Mouse (Mus musculus) kidney, embryonic 16.5 days (tissue): Measurements from ENCODE around the gene Hoxb6. TPM values are rescaled to one million over a fixed set of nuclear protein-coding genes. Genes with fewer than 3 reads are reported as not detected.

ENCODE experiments used
- ATAC-seq: fragments of 200-750 bp; cut with Nextera tagmentation; 2 replicates; pipeline ENCODE4 v1.8.0; 2017; ENCODE audit warnings: moderate TSS enrichment; ENCODE audit not compliant: low FRiP score, low TSS enrichment
- H3K27ac ChIP-seq: fragments of 300-500 bp; sonication (generic); 2 replicates; pipeline ENCODE4 v1.5.1; 2014; ENCODE audit warnings: low read length
- H3K27me3 ChIP-seq: fragments of 300-500 bp; sonication (generic); 2 replicates; pipeline ENCODE4 v1.6.1; 2014; ENCODE audit warnings: low read length, control low read depth, mixed read lengths; ENCODE audit not compliant: insufficient read depth
- H3K36me3 ChIP-seq: fragments of 300-500 bp; sonication (generic); 2 replicates; pipeline ENCODE4 v1.6.1; 2014; ENCODE audit warnings: low read length, control low read depth, mixed read lengths; ENCODE audit not compliant: insufficient read depth
- H3K4me1 ChIP-seq: fragments of 300-500 bp; sonication (generic); 2 replicates; pipeline ENCODE4 v1.6.1; 2014; ENCODE audit warnings: low read length, control low read depth, mixed read lengths; ENCODE audit not compliant: insufficient read depth
- H3K4me2 ChIP-seq: fragments of 300-500 bp; sonication (generic); replicated peaks from 2 replicates; pipeline ENCODE4 v1.6.1; 2014; ENCODE audit warnings: low read depth, low read length
- H3K4me3 ChIP-seq: fragments of 300-500 bp; sonication (generic); 2 replicates; pipeline ENCODE4 v1.5.1; 2014; ENCODE audit warnings: mild to moderate bottlenecking, low read length
- H3K9ac ChIP-seq: fragments of 300-500 bp; sonication (generic); replicated peaks from 2 replicates; pipeline ENCODE4 v1.6.1; 2014; ENCODE audit warnings: low read length
- H3K9me3 ChIP-seq: fragments of 300-500 bp; sonication (generic); 2 replicates; pipeline ENCODE4 v1.6.1; 2016; ENCODE audit warnings: low read length, control low read depth
- WGBS: fragments of 180-500 bp; shearing (Covaris S2); extraction: QIAGEN DNeasy Blood & Tissue Kit; methylation state at CpG from one replicate; pipeline ENCODE4 v1.1.7; 2014; 5-methylcytosine and 5-hydroxymethylcytosine counted together
- polyA plus RNA-seq: library from polyadenylated mRNA; unstranded; fragments of >200 nt; fragmentation: Nextera tagmentation; extraction: Ambion mirVana; gene quantifications from 2 replicates; pipeline ENCODE4 v1.2.1, GENCODE M21; 2015

The Hoxb6 gene
- 50.3 and 55.7 TPM in 2 replicates for polyA plus RNA-seq

GRCm38 (mm10) chr11:96291681-96292564 lies at the start of gene Hoxb6:
TSS of gene Hoxb6 (plus strand) at chr11:96292476.
- H3K4me2 ChIP-seq = peak within 1 kb of the TSS; percentile 90
- H3K9ac ChIP-seq = peak within 1 kb of the TSS; percentile 98
- no peaks in the 10 kb centered on the region for H3K9me3 ChIP-seq
- H3K4me1 ChIP-seq = peaks cover 52% of the 10 kb centered on the region
- H3K27me3 ChIP-seq = no peaks in the 10 kb centered on the region
- H3K36me3 ChIP-seq = no peaks in the 10 kb centered on the region
- H3K4me3 ChIP-seq = peak within 1 kb of the TSS; percentile 71
- WGBS = 2% methylated on average over 22 of the region's 22 CpGs
- peak within 1 kb of the TSS; percentile 99 for H3K27ac ChIP-seq
- ATAC-seq = 0 out of 2 replicates have a peak, but pooled peaks have one; percentile 25

- Histone ChIP-seq H3K4me1 (peaks cover 31% of the 10 kb centered on the region), H3K9ac (peak overlapping the region; percentile 97), H3K4me3 (peak overlapping the region; percentile 81), H3K9me3 (no peaks in the 10 kb centered on the region), H3K27ac (peak overlapping the region; percentile 94), H3K36me3 (no peaks in the 10 kb centered on the region), H3K27me3 (no peaks in the 10 kb centered on the region), H3K4me2 (peak overlapping the region; percentile 66)
- WGBS = 0% methylated on average over 14 of the region's 14 CpGs
- peak; percentile 89 for ATAC-seq
Measured at GRCm38 (mm10) chr11:96250901-96251300, 41.4 kb upstream of the Hoxb6 start.

GRCm38 (mm10) chr11:96251480-96252031 lies 40.7 kb upstream of the Hoxb6 start:
- H3K9ac ChIP-seq = peak overlapping the region; percentile 97
- peak; percentile 60 for ATAC-seq
- peak overlapping the region; percentile 94 for H3K27ac ChIP-seq
- under 1% methylated on average over 46 of the region's 46 CpGs for WGBS
- no peaks in the 10 kb centered on the region for H3K27me3 ChIP-seq
- peak overlapping the region; percentile 81 for H3K4me3 ChIP-seq
- H3K9me3 ChIP-seq = no peaks in the 10 kb centered on the region
- H3K4me1 ChIP-seq = peaks cover 37% of the 10 kb centered on the region
- no peaks in the 10 kb centered on the region for H3K36me3 ChIP-seq
- H3K4me2 ChIP-seq = peak overlapping the region; percentile 66

DNA sequence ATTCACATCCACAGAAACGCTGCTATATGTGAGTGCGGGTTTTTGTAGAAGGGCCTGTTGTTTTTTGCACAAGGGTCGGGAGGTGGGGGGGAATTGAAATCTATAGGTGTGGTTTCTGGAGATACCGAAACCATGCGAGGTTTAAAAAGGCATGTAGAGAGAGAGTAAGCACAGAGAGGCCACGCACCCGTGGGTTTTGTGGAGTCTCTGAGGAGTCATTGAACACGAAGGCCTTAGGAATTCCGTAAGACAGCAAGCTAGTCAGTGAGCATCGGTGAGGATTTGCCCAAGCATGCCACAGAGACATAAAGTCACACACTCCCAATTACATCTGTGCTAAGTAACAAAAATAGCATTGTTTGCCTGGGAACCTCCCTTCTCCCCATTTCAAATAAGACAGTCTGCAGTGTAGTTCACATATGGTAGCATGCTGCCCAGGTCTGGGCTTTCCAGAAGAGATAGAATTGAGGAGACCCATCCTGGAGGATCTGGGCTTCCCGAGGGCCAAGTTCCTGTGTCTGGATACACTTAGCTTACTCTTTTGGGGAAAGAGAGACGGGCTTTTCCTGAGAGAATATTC lies 39.6 kb upstream of the Hoxb6 start:
- H3K27me3 ChIP-seq = no peaks in the 10 kb centered on the region
- ATAC-seq = no peak
- peak overlapping the region; percentile 66 for H3K4me2 ChIP-seq
- H3K27ac ChIP-seq = peak overlapping the region; percentile 94
- H3K9ac ChIP-seq = peak overlapping the region; percentile 97
- H3K4me3 ChIP-seq = peak overlapping the region; percentile 81
- no peaks in the 10 kb centered on the region for H3K36me3 ChIP-seq
- peaks cover 48% of the 10 kb centered on the region for H3K4me1 ChIP-seq
- WGBS = 10% methylated on average over 12 of the region's 12 CpGs
- H3K9me3 ChIP-seq = no peaks in the 10 kb centered on the region

DNA sequence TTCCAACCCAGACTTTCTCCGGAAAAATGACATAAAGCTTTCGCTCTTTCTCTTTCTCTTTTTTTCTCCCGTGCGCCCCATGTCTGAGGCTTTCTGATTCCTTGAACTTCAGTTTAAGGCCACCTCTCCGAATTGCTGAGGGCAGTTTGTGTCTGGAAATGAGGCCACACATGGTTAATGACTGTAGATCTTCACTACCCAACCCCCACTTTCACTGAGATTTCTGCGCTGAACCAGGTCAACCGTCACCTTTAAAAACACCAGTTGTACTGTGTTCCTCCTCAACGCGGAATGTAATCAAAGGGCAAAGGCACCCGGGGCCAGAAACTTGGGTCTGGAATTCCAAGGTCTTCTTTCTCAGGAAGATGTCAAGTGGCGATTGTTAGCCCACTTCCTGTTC lies 38.1 kb upstream of the Hoxb6 start:
- Histone ChIP-seq H3K27me3 (no peaks in the 10 kb centered on the region), H3K4me1 (peaks cover 64% of the 10 kb centered on the region), H3K4me3 (peak overlapping the region; percentile 81), H3K9ac (peak overlapping the region; percentile 97), H3K9me3 (no peaks in the 10 kb centered on the region), H3K4me2 (peak overlapping the region; percentile 66), H3K27ac (peak overlapping the region; percentile 94), H3K36me3 (no peaks in the 10 kb centered on the region)
- WGBS = 4% methylated on average over 11 of the region's 11 CpGs
- no peak for ATAC-seq

GRCm38 (mm10) chr11:96255111-96255995 lies 36.9 kb upstream of the Hoxb6 start:
- WGBS = 9% methylated on average over 39 of the region's 39 CpGs
- H3K36me3 ChIP-seq = no peaks in the 10 kb centered on the region
- peak overlapping the region; percentile 94 for H3K27ac ChIP-seq
- no peaks in the 10 kb centered on the region for H3K9me3 ChIP-seq
- H3K4me3 ChIP-seq = peak overlapping the region; percentile 81
- H3K4me2 ChIP-seq = peak overlapping the region; percentile 66
- ATAC-seq = no peak
- H3K9ac ChIP-seq = peak overlapping the region; percentile 97
- H3K4me1 ChIP-seq = peaks cover 72% of the 10 kb centered on the region
- no peaks in the 10 kb centered on the region for H3K27me3 ChIP-seq

GRCm38 (mm10) chr11:96255996-96256445 lies 36.3 kb upstream of the Hoxb6 start:
- Histone ChIP-seq H3K27ac (peak overlapping the region; percentile 94), H3K9me3 (no peaks in the 10 kb centered on the region), H3K4me1 (peaks cover 73% of the 10 kb centered on the region), H3K36me3 (no peaks in the 10 kb centered on the region), H3K4me2 (peak overlapping the region; percentile 66), H3K4me3 (peak overlapping the region; percentile 81), H3K27me3 (no peaks in the 10 kb centered on the region), H3K9ac (peak overlapping the region; percentile 97)
- 18% methylated on average over 14 of the region's 14 CpGs for WGBS
- ATAC-seq = no peak

DNA sequence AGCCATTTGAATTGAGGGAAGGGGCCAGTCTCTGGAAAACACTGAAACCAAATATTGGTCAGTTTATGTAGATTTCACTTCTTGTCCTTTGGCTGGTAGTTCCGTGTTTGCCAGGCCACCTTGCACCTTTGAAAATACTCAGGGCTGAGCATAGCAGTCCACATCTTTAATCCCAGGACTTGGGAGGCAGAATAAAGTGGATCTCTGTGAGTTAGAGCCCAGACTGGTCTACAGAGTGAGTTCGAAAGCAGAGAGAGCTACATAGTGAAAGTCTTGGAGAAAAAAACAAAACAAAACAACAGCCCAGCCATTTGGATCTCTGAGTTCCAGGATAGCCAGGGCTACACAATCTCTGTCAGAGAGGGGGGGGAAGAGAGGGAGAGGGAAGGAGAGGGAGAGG lies 35.1 kb upstream of the Hoxb6 start:
- Histone ChIP-seq H3K36me3 (no peaks in the 10 kb centered on the region), H3K27me3 (no peaks in the 10 kb centered on the region), H3K9ac (peak overlapping the region; percentile 51; the same call in 1 of the 2 replicates), H3K27ac (peak overlapping the region; percentile 67), H3K4me3 (no peak overlapping the region), H3K4me1 (peaks cover 82% of the 10 kb centered on the region), H3K9me3 (no peaks in the 10 kb centered on the region), H3K4me2 (peak overlapping the region; percentile 66)
- WGBS = 24% methylated on average over 2 of the region's 2 CpGs
- no peak for ATAC-seq

- Histone ChIP-seq H3K27ac (peak overlapping the region; percentile 67), H3K4me3 (no peak overlapping the region), H3K9ac (0 out of 2 replicates have a peak overlapping the region, but pooled peaks have one; percentile 10), H3K4me1 (peaks cover 96% of the 10 kb centered on the region), H3K4me2 (peak overlapping the region; percentile 6; the same call in 1 of the 2 replicates), H3K27me3 (no peaks in the 10 kb centered on the region), H3K36me3 (0 out of 2 replicates have a peak, but pooled peaks cover 5% of the 10 kb centered on the region), H3K9me3 (no peaks in the 10 kb centered on the region)
- ATAC-seq = peak; percentile 16; the same call in 1 of the 2 replicates
- 8% methylated on average over 2 of the region's 2 CpGs for WGBS
Measured at GRCm38 (mm10) chr11:96259038-96259437, 33.2 kb upstream of the Hoxb6 start.
